Mouse (Mus musculus) cerebellum, adult 2 months (tissue): ENCODE results near the gene Dlx3.

Experiments
- CTCF ChIP-seq: fragments of 200-500 bp; IDR thresholded peaks from 2 replicates; pipeline ENCODE4 v1.5.1; 2011; ENCODE audit warnings: low read depth, mild to moderate bottlenecking, control low read depth, low read length, moderate library complexity, borderline replicate concordance; ENCODE audit not compliant: insufficient read depth
- POLR2A ChIP-seq: fragments of 200-500 bp; IDR thresholded peaks from 2 replicates; pipeline ENCODE4 v1.6.1; 2011; ENCODE audit warnings: low read length, control low read depth, borderline replicate concordance; ENCODE audit not compliant: insufficient read depth

DNA sequence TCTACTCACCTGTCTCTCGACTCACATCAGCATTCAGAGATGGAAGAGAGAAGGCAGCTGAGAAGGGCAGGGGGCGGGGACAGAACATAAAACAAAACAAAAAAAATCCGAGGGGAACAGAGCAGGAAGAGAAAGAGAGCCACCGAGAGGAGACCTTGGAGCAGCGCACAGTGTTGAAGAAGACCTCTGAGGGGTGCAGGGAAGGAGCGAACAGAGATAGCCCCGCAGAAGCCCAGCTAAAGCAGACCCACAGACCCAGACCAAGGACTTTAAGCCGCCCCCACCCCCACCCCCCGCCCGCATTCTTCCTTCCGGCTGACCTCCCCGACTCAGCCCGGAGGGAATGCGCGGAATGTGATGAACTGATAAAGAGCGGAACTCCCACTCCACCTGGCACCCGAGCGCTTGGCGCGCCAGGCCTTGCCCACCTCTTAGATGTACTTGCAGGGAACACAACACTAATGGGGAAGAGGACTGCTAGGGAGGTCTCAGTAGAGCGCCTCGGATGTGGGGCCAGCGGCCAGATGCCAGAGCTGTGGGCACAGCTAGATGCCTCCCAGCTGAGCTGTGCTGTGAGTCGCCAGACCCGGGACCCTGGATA, 14.5 kb upstream of the Dlx3 start:
- TF ChIP-seq POLR2A (no peak), CTCF (no peak)
